Mouse (Mus musculus) cerebellum, adult 2 months (tissue): ENCODE data around the gene Maml3.

ENCODE experiments used
- CTCF ChIP-seq: fragments of 200-500 bp; IDR thresholded peaks from 2 replicates; pipeline ENCODE4 v1.5.1; 2011; ENCODE audit warnings: low read depth, mild to moderate bottlenecking, control low read depth, low read length, moderate library complexity, borderline replicate concordance; ENCODE audit not compliant: insufficient read depth
- POLR2A ChIP-seq: fragments of 200-500 bp; IDR thresholded peaks from 2 replicates; pipeline ENCODE4 v1.6.1; 2011; ENCODE audit warnings: low read length, control low read depth, borderline replicate concordance; ENCODE audit not compliant: insufficient read depth

- TF ChIP-seq CTCF (peak; percentile 86), POLR2A (no peak)
Measured at GRCm38 (mm10) chr3:51701281-51701751, 403.6 kb downstream of the Maml3 start.
